Mouse (Mus musculus) liver, embryonic 18 days (tissue): ENCODE measurements around the gene Eif2b4. TPM values are rescaled to one million over a fixed set of nuclear protein-coding genes. Genes with fewer than 3 reads are reported as not detected.

ENCODE experiments used
- polyA plus RNA-seq: library from polyadenylated mRNA; depleted of rRNA; stranded (reverse); fragments of >200 nt; gene quantifications from 2 replicates; pipeline ENCODE4 v1.2.3, GENCODE M21; 2012; rRNA removed

The Eif2b4 gene
- 24.2 and 24.7 TPM in 2 replicates for polyA plus RNA-seq

GRCm38 (mm10) chr5:31192939-31193630 is at the start of gene Eif2b4, which contains the start of gene Snx17:
Gene Eif2b4 (minus strand): TSS chr5:31193430.
Gene Snx17 (plus strand): TSS chr5:31193227.

GRCm38 (mm10) chr5:31240637-31241521 is 47.6 kb upstream of the Eif2b4 start, which contains the start of the genes Nrbp1 and Gm9970:
Gene Nrbp1 (plus strand): TSS chr5:31240864.
Gene Gm9970 (minus strand): TSS chr5:31241232.

GRCm38 (mm10) chr5:31220448-31221303 is 27.4 kb upstream of the Eif2b4 start, which contains the start of gene Ppm1g:
Gene Ppm1g (minus strand): TSS chr5:31220687.

GRCm38 (mm10) chr5:31201742-31202590 is 8.7 kb upstream of the Eif2b4 start, which contains the start of gene Zfp513:
Gene Zfp513 (minus strand): TSS chr5:31202303.

GRCm38 (mm10) chr5:31179766-31180630 is 13.2 kb downstream of the Eif2b4 start, which contains the start of the genes Gm29609 and Gtf3c2:
Gene Gm29609 (minus strand): TSS chr5:31179911.
Gene Gtf3c2 (minus strand): TSS chr5:31180144.

GRCm38 (mm10) chr5:31154152-31154553 is 39.1 kb downstream of the Eif2b4 start, which contains the start of gene Mpv17:
Gene Mpv17 (minus strand): TSS chr5:31154251.

GRCm38 (mm10) chr5:31138241-31138967 is 54.8 kb downstream of the Eif2b4 start, which contains the start of gene Ucn:
Gene Ucn (minus strand): TSS chr5:31138829.

Other genes with a start within 250 kb of the Eif2b4 start
- 5.0 and 6.0 TPM in 2 replicates for gene Cgref1, start 247.8 kb downstream of the Eif2b4 start, polyA plus RNA-seq
- 121 and 133 TPM in 2 replicates for gene Preb, start 233.1 kb downstream of the Eif2b4 start, polyA plus RNA-seq
- gene Tcf23, start 224.8 kb downstream of the Eif2b4 start, polyA plus RNA-seq: 0.03 and 0.05 TPM in 2 replicates
- 64.9 and 72.9 TPM in 2 replicates for gene Atraid, start 145.1 kb downstream of the Eif2b4 start, polyA plus RNA-seq
- 4.8 and 4.9 TPM in 2 replicates for gene Slc5a6, start 144.5 kb downstream of the Eif2b4 start, polyA plus RNA-seq
- 6.5 and 9.2 TPM in 2 replicates for gene Cad, start 138.7 kb downstream of the Eif2b4 start, polyA plus RNA-seq
- not detected in 2 replicates for gene Dnajc5g, start 87.1 kb downstream of the Eif2b4 start, polyA plus RNA-seq
- 0.21 and 0.24 TPM in 2 replicates for gene Slc30a3, start 85.2 kb downstream of the Eif2b4 start, polyA plus RNA-seq
- 0.02 TPM in 1 of 2 replicates, not detected in the other for gene Trim54, start 76.7 kb downstream of the Eif2b4 start, polyA plus RNA-seq
- gene Ucn, start 54.6 kb downstream of the Eif2b4 start, polyA plus RNA-seq: not detected in 2 replicates
- 35.6 and 35.8 TPM in 2 replicates for gene Mpv17, start 39.2 kb downstream of the Eif2b4 start, polyA plus RNA-seq
- gene Gm29609, start 13.5 kb downstream of the Eif2b4 start, polyA plus RNA-seq: 0.66 and 0.88 TPM in 2 replicates
- gene Gtf3c2, start 13.3 kb downstream of the Eif2b4 start, polyA plus RNA-seq: 24.0 and 29.8 TPM in 2 replicates
- 21.4 and 21.6 TPM in 2 replicates for gene Snx17, start 203 bp downstream of the Eif2b4 start, polyA plus RNA-seq
- gene Zfp513, start 8.9 kb upstream of the Eif2b4 start, polyA plus RNA-seq: 10.7 and 12.1 TPM in 2 replicates
- 58.9 and 59.9 TPM in 2 replicates for gene Ppm1g, start 27.3 kb upstream of the Eif2b4 start, polyA plus RNA-seq
- 36.9 and 37.8 TPM in 2 replicates for gene Nrbp1, start 47.4 kb upstream of the Eif2b4 start, polyA plus RNA-seq
- gene Gm9970, start 47.8 kb upstream of the Eif2b4 start, polyA plus RNA-seq: not detected in 2 replicates
- gene Krtcap3, start 58.3 kb upstream of the Eif2b4 start, polyA plus RNA-seq: 11.9 and 12.5 TPM in 2 replicates
- gene Ift172, start 97.7 kb upstream of the Eif2b4 start, polyA plus RNA-seq: 5.0 and 5.2 TPM in 2 replicates
- 5.7 and 6.2 TPM in 2 replicates for gene Fndc4, start 102.7 kb upstream of the Eif2b4 start, polyA plus RNA-seq
- 48.7 and 57.4 TPM in 2 replicates for gene Gckr, start 104.0 kb upstream of the Eif2b4 start, polyA plus RNA-seq